Mouse (Mus musculus) heart, adult 18-20 months (tissue): Measurements from ENCODE around the gene Mink1. TPM values are rescaled to one million over a fixed set of nuclear protein-coding genes. Genes with fewer than 3 reads are reported as not detected.
A peak's percentile ranks its signal among the peaks of the same experiment; 100 is the strongest.
"Not testable (repeated sequence)": the region's sequence is repeated elsewhere in the genome, so short reads cannot be mapped to it uniquely, and the experiment has no call there.

Source experiments
- DNase-seq, 2 experiments: peaks; one replicate each; pipeline ENCODE4 v3.0.0; 2021 to 2022; ENCODE audit warnings: mixed read lengths in 1 of 2
- long read RNA-seq, 2 experiments: library from polyadenylated mRNA; stranded (forward); transcript quantifications; one replicate each; pipeline ENCODE4 v2.0.0; 2021
- total RNA-seq, 2 experiments: library from RNA; stranded (reverse); gene quantifications; 2 replicates each; pipeline ENCODE4 v1.2.3; 2021

The Mink1 gene
- total RNA-seq = 10 to 100 TPM; 41.3 to 48.0 TPM
- long read RNA-seq, experiment 1, full-length matches to known transcripts = 5 of 24 reads
- long read RNA-seq, experiment 1, partial matches to known transcripts = 7 of 24 reads
- long read RNA-seq, experiment 1, other reads (novel, unspliced or antisense) = 12 of 24 reads
- long read RNA-seq, experiment 2, full-length matches to known transcripts = 3 of 9 reads
- long read RNA-seq, experiment 2, partial matches to known transcripts = 1 of 9 reads
- long read RNA-seq, experiment 2, other reads (novel, unspliced or antisense) = 5 of 9 reads

DNA sequence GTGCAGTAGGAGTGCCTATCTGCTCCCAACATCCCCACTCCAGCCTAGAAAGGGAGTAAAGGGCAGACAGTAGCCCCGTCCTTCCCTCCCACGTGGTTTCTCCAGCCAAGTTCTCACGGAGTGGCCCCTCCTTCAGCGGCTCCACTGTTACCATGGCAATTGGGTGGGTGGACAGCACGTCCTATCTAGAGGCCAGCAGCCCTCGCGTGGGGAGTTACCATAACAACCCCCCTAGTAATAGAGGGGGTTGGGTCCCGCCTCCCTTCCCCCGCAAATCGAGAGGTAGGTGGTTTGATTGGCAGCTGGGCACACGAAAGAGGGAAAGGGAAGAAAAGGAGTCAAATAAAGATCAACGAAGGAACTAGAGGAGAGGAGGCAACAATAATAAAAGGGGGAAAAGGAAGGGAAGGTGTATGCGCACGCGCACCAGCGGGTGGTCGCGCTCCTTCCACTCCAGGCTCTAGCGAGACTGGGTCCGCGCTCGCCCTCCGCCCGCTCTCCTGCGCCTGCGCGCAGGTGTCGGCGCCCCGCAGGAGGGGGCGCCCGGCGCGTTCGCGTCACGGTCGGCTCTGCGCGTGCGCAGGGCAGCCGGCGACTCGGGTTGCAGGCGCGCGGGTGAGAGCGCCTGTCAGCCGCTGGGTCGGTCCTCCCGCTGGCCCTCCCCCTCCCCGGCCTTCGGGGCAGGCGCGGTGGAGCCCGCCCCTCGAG, at the start of gene Mink1:
Gene Mink1 (plus strand): TSS at position 595 of the 708 bp plus-strand sequence.
- DNase-seq = peak; percentile 87 to 92

DNA sequence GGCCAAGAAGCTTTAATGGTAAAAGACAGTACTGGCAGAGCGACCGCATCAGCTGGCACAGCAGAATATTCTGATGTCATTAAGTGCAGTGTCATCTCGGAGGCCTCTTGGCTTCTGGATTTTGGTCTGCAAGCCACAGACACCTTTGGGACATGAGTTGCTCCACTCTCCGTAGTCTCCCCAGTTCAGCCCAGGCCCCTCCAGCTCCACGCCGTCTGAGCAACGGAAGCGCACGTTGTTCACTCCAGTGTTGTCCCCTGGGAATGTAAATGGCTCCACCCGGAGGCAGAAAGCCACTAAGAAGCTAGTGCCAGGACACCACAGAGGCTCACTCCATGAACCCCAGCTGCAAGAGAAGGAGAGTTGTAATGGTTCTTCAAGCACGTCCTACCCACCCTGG, 49.2 kb upstream of the Mink1 start:
- peak; percentile 63 to 72 for DNase-seq

DNA sequence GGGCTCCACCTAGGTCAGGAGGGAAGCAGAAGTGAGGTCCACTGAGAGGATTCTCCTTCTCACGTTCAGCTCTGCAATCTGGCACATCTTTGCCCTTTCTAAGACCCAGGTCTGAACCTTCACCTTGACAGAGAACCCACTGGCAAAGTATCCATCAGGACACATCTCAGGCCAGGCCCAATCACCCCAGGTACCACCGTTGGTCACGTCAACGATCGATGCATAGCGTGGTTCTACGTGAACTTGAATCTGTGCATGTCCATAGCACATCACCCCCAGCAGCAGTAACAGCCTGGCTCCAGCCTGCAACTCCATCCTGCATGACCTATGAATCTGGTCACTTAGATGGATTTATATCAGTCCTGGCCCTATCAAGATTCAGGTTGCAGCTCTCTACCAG, 48.4 kb upstream of the Mink1 start, which contains the start of gene Vmo1:
Gene Vmo1 (minus strand): TSS at position 329 of the 400 bp plus-strand sequence.
- no peak for DNase-seq

DNA sequence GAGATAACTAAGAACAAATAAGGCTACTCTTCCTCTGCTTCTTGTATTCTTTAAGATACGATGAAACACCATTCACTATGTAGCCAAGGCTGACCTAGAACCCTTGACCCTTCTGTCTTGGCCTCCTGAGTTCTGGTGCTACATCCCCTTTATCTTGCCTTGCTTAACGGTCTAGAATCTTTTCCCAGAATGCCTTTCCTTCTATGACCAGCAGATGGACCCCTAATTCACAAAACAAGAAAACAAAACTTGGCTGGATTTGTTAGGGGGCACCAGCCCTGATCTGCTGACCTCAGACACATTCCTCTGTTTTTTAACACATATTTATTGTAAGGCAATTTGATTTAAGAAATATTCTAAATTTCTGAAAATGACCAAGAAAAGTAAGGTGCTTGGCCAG, 46.3 kb upstream of the Mink1 start:
- peak; percentile 35 to 70 for DNase-seq

DNA sequence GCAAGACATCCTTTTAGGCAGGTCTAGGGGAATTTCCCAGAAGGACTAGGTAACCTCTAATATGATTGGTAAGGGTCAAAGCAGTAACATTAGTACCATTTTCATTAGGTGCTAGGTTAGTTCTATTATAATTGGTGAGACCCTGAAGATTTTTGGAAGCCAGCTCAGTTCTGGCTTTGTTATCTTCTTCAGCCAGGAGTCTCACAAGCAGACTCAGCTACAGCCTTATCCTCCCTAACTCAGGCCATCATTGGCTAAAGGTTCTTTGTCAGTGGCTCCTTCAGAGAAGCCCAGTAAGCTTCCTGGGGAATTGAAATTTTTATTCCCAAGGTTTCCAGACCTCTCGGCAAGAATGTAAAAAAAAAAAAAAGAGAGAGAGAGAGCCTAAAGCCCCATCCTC, 44.2 kb upstream of the Mink1 start:
- no peak for DNase-seq

DNA sequence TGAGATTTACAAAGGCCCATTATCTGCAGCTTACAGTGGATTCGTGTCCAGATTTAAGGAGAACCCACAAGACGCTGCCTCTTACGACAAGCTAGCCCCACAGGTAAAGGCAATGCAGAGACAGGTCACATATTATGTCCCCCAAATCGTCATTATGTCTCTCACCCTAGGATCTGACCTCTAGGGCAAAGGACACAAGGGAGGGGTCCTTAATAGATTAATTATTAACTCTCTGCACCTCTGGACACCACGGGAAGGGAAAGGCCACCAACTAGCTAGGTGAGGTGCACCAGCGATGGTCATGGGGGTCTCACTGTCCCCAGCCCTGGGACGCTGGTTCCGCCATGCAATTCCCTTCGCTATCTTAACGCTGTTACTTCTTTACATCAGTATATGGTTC, 43.8 kb upstream of the Mink1 start, which contains the start of gene Gltpd2:
Gene Gltpd2 (plus strand): TSS at position 274 of the 400 bp plus-strand sequence.
- DNase-seq = no peak

DNA sequence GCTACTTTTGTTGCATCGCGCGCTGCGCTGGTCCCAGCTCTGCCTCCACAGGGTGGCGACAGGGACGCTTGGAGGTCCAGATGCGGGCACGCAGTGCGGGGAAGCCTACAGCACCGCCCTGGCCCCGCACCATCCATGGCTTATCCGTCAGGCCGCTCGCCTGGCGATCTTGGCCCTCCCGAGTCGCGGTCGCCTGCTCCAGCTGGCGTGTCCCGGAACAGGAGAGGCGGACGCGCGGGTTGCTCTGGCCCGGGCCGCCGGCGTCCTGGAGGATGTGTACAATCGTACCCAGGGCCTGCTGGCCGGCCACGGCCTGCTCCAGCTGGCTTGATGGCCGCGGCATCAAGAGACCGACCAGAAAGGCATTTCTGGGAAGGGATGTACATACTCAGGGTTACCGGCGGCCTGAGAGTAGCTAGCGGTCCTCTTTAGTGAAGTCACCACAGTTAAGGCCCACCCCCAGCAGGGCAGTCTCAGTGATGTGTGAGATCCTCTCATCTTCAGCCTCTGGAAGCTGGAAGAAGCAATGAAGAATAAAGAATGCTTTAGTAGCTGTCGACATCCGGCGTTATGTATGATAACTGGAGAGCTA, 42.4 kb upstream of the Mink1 start:
- DNase-seq = peak; percentile 64 to 72

DNA sequence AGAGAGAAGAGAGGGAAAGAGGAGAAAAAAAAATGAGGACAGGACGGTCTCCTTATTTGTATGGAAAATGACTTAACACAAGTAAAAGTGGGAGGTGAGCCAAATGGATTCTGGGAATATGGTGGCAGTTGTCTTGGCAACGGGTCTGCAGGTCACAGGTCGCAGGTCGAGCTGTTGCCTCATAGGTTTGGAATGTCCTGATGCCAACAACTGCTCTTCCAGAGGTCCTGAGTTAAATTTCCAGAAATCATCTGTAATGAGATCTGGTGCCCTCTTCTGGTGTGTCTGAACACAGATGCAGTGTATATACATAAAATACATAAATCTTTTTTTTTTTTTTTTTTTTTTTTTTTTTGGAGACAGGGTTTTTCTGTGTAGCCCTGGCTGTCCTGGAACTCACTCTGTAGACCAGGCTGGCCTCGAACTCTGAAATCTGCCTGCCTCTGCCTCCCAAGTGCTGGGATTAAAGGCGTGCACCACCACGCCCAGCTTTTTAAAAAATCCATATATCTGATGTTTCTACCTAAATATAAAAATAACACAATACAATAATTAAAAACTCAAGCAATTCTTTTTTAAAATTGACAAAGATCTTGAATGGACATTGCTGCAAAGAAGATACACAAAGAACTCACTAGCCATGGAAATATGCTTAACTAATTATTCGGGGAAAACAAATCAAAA, 39.2 kb upstream of the Mink1 start:
- DNase-seq = not testable (repeated sequence)

DNA sequence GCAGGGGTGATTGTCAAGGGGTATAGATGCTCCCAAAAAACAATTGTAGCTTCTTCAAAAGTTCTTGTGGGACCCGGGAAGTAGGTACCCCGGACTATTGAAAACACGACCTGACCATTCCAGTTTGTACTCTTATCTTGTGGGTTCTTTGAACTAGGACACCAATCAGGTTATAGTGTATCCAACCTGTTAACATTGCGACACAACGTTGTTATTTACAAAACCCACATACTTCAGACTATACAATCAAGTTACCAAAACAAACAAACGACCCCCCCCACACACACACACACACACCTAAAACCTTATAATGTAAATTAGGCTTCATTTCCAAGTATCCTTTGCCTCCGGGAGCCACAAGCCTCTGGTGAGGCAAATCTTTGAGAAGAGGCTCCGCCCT, 37.9 kb upstream of the Mink1 start:
- no peak for DNase-seq

DNA sequence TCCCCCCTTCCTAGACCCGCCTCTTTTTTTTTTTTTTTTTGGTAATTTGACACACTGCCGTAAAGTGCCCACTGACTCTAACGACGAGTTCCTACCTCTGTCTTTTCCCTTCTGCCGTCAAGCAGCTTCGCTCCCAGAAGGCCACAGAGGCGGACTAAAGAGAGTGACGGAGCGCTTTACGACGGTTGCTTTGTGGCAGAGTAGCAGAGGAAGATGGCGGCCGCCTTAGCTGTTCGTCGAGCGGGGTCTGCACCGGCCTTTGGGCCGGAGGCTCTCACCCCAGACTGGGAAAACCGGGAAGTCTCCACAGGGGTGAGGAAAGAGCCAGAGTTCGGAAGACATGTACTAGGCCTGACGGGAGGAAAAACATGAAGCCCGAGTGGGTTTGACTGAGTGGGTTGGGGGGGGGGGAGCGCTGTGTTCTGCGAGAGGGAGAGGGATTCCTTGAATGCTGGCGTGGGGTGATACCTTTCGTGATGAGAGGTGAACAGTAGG, 37.5 kb upstream of the Mink1 start, which contains the start of gene Psmb6:
Gene Psmb6 (plus strand): TSS at position 184 of the 495 bp plus-strand sequence.
- peak; percentile 94 to 97 for DNase-seq

DNA sequence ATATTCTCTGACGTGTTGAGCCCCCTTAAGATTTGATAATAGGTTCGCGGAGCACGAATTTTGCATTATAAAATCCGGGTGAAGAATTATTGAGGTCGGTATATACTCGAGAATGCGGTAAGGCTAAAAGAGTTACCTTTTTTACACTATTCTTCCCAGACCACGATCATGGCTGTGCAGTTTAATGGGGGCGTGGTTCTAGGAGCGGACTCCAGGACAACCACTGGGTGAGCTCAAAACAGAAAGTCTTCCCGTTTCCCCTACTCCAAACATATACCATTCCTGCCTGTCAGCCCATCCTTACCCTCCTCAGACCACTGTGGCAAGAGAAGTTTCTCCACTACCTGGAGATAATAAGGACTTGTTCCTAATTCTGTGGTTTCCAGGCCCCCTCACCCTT, 37.0 kb upstream of the Mink1 start:
- no peak for DNase-seq

DNA sequence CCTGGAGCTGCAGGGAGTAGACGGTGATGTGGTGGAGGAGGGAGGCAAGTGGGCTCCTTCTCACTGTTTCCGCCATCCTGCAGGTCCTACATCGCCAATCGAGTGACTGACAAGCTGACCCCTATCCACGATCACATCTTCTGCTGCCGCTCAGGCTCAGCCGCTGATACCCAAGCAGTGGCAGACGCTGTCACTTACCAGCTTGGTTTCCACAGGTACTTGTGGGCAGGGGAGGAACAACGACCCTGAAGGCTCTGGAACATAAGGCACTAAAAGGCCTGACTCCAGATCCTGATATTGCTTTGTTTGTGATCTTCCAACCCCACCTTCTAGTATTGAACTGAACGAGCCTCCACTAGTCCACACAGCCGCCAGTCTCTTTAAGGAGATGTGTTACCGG, 36.5 kb upstream of the Mink1 start:
- no peak for DNase-seq

DNA sequence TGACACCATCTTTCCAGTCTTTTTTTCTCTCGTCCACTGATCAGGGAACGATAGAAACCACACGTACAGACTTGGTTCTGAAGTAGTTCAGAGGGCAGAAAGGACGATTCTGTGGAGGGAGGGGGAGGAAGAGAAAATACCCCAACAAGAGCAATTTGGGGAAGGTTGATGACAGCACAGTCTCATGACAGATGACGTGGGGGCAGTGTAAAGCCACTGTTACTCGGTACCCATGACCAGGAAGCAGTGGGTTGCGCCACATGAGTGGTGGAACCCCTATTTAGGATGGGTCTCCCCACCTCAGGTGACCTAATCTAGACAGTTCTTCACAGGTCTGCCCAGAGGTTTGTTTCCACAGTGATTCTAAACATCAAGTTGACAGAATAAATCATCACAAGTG, 34.1 kb upstream of the Mink1 start:
- DNase-seq = no peak

DNA sequence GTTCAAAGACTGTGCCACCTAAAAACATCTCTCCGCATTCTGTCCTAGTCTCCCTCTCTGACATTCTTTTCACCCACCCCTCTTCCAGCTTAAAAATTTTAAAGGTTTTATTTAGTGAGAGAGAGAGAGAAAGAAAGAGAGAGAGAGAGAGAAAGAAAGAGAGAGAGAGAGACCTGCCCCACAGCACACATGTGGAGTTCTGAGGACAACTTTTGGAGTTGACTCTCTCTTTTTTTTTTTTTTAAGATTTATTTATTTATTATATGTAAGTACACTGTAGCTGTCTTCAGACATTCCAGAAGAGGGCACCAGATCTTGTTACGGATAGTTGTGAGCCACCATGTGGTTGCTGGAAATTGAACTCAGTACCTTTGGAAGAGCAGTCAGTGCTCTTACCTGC, 31.6 kb upstream of the Mink1 start:
- DNase-seq = not testable (repeated sequence)

DNA sequence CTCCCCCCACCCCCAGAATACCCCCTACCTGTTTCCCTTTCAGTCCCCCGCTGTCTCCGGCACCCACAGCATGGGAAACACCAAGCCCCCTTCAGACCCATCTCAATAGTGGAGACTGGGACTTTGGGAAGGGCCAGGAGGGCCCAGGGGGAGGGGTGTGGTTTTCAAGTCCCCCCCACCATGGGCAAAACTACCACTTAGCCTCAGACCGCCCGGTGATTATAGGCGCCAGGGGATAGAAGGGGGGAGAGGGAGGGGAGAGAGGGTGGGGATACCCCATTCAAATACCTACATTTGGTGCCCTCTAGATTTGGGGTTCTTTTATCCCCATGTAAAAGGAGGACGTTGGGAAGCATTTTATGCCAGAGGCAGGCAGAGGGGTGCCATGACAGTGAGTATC, 29.8 kb upstream of the Mink1 start, which contains the start of gene Gm40193:
Gene Gm40193 (minus strand): TSS at position 101 of the 400 bp plus-strand sequence.
- no peak for DNase-seq

DNA sequence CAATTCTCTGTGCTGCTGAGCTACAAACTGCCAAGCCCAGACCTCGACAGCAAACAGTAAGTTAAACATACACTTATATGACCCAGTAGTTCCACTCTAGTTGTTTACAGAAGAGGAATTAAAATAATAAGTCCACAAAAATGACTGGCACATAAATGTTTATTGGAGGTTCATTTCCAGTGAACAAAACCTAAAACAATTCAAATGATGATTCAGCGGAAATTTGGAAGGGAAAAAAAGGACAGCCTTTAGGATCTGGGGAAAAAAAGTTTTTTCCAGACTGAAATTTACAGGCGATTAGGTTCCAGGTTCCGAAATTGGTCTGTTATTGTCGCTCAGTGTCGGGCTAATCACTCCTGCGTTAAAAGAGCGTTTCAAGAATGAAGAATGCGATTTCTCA, 23.3 kb upstream of the Mink1 start:
- no peak for DNase-seq

DNA sequence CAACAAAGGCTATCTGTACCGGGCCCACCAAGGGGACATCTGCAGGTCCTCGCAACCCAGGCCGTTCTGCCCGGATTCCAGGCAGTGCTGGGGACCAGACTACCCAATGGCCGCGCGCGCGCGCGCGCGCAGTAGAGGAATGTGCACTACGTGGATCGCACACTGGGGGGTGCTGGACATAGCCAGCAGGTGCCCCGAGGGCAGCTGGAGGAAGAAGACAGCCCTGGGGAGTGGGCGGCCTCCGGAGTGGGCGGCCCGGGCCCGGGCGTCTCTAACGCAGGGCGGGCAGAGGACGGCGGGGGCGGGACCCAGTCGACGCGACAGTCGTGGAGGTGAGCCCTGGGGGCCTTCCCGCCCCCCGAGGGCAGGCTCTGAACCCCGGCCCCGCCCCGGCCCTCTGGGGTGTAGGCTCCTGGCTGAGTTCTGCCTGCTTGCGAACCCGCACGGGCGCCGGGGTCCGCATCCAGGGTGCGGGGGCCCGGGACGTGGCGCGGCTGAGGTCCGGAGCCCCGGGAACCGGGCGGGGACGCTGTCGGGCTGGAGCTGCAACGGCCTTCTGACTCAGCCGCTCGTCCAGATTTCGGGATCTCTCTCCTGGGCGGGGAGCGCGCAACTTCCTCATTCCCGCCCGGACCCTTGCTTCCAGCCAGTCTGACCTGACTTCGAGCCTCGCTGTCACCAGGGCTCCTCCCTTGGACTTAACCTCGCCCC, 22.6 kb upstream of the Mink1 start, which contains the start of gene Pld2:
Gene Pld2 (plus strand): TSS at position 188 of the 711 bp plus-strand sequence.
- peak; percentile 92 to 95 for DNase-seq

DNA sequence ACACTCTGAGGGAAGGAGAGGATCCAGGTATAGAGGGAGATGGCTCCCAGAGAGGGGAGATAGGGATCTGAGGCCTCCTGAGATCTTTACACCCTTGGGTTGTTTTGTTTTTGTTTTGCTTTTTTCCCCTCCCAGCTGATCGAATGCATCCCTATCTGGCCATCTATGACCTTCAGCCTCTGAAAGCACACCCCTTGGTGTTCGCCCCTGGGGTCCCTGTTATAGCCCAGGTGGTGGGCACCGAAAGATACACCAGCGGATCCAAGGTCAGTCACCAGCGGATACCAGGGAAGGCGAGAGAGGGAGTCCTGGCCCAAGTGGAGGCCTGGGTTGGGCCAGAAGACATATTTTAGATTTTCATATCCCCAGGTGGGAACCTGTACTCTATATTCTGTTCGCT, 21.8 kb upstream of the Mink1 start:
- no peak for DNase-seq

DNA sequence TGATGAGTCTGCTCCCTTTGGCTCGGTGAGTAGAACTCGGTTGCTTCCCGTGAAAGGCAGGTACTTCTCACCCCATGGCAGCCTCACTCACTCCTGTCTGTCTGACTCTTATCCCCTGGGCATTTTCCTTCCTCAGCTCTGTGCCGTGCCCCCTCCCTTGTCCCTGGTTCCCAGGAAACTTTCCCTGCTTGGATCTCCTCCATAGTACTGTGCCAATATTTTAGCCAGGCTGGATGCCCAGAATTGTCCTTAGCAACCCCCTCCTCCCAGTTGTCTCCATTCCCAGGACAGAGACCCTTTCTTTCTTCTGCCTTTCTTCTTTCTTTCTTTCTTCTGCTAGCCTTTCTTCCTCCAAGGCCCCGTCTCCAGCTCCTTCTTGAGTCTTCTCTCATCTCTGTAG, 21.3 kb upstream of the Mink1 start:
- no peak for DNase-seq

DNA sequence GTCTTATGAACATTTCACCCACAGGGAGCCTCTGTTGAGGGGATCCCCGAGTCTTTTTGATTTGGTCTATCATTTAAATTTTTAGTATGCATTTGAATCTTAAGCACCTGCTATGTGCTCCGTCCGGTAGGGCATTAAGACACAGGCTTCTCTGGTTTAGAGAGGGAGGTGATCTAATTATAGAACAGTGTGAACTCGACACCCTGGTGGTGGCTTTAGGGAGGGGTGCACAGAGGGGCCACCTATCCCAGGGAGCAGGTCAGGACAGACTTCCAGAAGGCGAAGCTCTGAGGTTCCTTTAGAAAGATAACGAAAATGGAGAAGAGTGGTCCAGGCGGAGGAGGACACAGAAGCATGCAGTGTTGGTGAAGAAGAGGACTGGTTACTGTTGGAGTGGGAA, 18.2 kb upstream of the Mink1 start:
- DNase-seq = no peak

DNA sequence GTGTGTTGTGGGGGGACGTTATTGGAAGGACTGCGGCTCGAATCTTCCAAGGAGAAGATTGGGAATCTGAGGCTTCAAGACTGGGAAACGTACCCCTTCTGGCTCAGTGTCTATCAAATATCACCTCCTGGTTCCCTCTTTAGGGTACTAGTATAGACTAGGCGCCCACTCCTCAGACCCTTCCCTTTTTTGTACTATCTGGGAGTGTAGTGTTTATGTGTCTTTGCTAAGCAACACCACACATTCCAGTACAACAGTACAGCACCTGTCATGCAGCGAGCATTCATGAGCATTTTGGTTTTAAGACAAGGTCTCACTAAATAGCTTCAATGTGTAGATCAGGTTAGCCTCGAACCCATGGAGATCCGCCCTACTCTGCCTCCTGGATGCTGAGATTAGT, 11.2 kb upstream of the Mink1 start:
- no peak for DNase-seq

DNA sequence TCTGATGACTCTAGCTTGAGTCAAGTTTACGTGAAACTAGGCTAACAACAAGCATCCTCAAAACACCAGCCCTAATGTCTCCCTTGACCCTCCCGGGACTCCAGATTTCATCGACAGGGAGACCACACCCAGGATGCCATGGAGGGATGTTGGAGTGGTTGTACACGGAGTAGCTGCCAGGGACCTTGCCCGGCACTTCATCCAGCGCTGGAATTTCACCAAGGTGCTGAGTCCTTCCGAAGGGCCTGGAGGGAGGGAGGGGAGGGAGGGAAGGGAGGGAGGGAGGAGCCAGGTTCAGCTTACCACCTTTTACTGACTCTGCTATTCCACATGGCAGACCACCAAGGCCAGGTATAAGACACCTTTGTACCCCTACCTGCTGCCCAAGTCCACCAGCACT, 8.7 kb upstream of the Mink1 start:
- DNase-seq = no peak
